Comparison of ENCODE assay signal across 15 mouse cellular contexts in genomic region chr1:39391652-39392051, GRCm38 (mm10). TPM values are rescaled to one million over a fixed set of nuclear protein-coding genes. Genes with fewer than 3 reads are reported as not detected.
DNase-seq lines count a peak whose midpoint lies in the region; ATAC-seq and TF ChIP-seq lines count a peak whose summit lies in the region.
"Had no signal": no experiment of that assay in that cellular context is flagged by ENCODE, and none has a peak within 500 bp of the region (broad histone marks: within the 10 kb centered on the region; RNA-seq: fewer than 3 reads in every experiment).

No protein-coding gene starts in this region.

- intact Hi-C loops in gastrocnemius, postnatal 36 days (cut with DNase I): loop anchor here (1.0 to 2.0 kb wide), 2 partner anchors 110 to 131 kb away; no protein-coding TSS in a partner anchor

- H3K27ac ChIP-seq in forebrain, embryonic 14.5 days (ENCODE audit: low read depth, low read length): no peak overlapping the region
- H3K27ac ChIP-seq in forebrain, postnatal 0 days (ENCODE audit: low read depth, low read length): no peak overlapping the region
- H3K27ac ChIP-seq in intestine, embryonic 16.5 days (ENCODE audit: low read length): no peak overlapping the region
- H3K27ac ChIP-seq in intestine, embryonic 15.5 days: no peak overlapping the region
- no peak overlapping the region for H3K27ac ChIP-seq in midbrain, embryonic 13.5 days
- no peak overlapping the region for H3K27ac ChIP-seq in midbrain, embryonic 14.5 days (replicated peaks; ENCODE audit: low read depth, low read length)
- H3K27ac ChIP-seq in midbrain, embryonic 15.5 days: no peak overlapping the region
- H3K27ac ChIP-seq: heart, embryonic 13.5 days; limb, embryonic 12.5 days; liver, embryonic 15.5 days; neural tube, embryonic 13.5 days had no signal

- WGBS in forebrain, embryonic 14.5 days: 87% methylated on average over 6 of the region's 6 CpGs
- 93% methylated on average over 6 of the region's 6 CpGs for WGBS in forebrain, postnatal 0 days
- WGBS in intestine, embryonic 16.5 days: 88% methylated on average over 6 of the region's 6 CpGs
- 88% methylated on average over 6 of the region's 6 CpGs for WGBS in intestine, embryonic 15.5 days
- 83% methylated on average over 6 of the region's 6 CpGs for WGBS in midbrain, embryonic 13.5 days
- WGBS in midbrain, embryonic 14.5 days: 90% methylated on average over 6 of the region's 6 CpGs
- 88% methylated on average over 6 of the region's 6 CpGs for WGBS in midbrain, embryonic 15.5 days

- no peaks in the 10 kb centered on the region for H3K27me3 ChIP-seq in forebrain, embryonic 14.5 days (replicated peaks; ENCODE audit: control insufficient read depth, insufficient read depth, low read length)
- no peaks in the 10 kb centered on the region for H3K27me3 ChIP-seq in forebrain, postnatal 0 days (ENCODE audit: insufficient read depth, low read length)
- H3K27me3 ChIP-seq in intestine, embryonic 16.5 days (replicated peaks; ENCODE audit: control insufficient read depth, insufficient read depth, low read length): no peaks in the 10 kb centered on the region
- H3K27me3 ChIP-seq in intestine, embryonic 15.5 days (replicated peaks): no peaks in the 10 kb centered on the region
- H3K27me3 ChIP-seq in midbrain, embryonic 13.5 days: no peaks in the 10 kb centered on the region
- H3K27me3 ChIP-seq in midbrain, embryonic 14.5 days (ENCODE audit: control insufficient read depth, insufficient read depth, low read length): no peaks in the 10 kb centered on the region
- H3K27me3 ChIP-seq in midbrain, embryonic 15.5 days (replicated peaks): no peaks in the 10 kb centered on the region
- H3K27me3 ChIP-seq: heart, embryonic 13.5 days; liver, embryonic 15.5 days; neural tube, embryonic 13.5 days; Patski had no signal

- no peaks in the 10 kb centered on the region for H3K36me3 ChIP-seq in forebrain, embryonic 14.5 days (ENCODE audit: control insufficient read depth, insufficient read depth, low read length)
- peaks cover 12% of the 10 kb centered on the region for H3K36me3 ChIP-seq in forebrain, postnatal 0 days (ENCODE audit: insufficient read depth)
- no peaks in the 10 kb centered on the region for H3K36me3 ChIP-seq in intestine, embryonic 16.5 days (ENCODE audit: control insufficient read depth, insufficient read depth, low read length)
- H3K36me3 ChIP-seq in intestine, embryonic 15.5 days: no peaks in the 10 kb centered on the region
- H3K36me3 ChIP-seq in midbrain, embryonic 13.5 days: peaks cover 5% of the 10 kb centered on the region; the same call in 1 of the 2 replicates
- H3K36me3 ChIP-seq in midbrain, embryonic 14.5 days (ENCODE audit: control insufficient read depth, insufficient read depth, low read length): no peaks in the 10 kb centered on the region
- H3K36me3 ChIP-seq in midbrain, embryonic 15.5 days (replicated peaks): no peaks in the 10 kb centered on the region
- H3K36me3 ChIP-seq: limb, embryonic 12.5 days; neural tube, embryonic 13.5 days had no signal

- H3K4me1 ChIP-seq in forebrain, embryonic 14.5 days (ENCODE audit: control insufficient read depth, insufficient read depth, low read length): no peaks in the 10 kb centered on the region
- H3K4me1 ChIP-seq in forebrain, postnatal 0 days (ENCODE audit: insufficient read depth): no peaks in the 10 kb centered on the region
- 0 out of 2 replicates have a peak, but pooled peaks cover 3% of the 10 kb centered on the region for H3K4me1 ChIP-seq in intestine, embryonic 16.5 days (ENCODE audit: control insufficient read depth, insufficient read depth, low read length)
- H3K4me1 ChIP-seq in intestine, embryonic 15.5 days (replicated peaks): no peaks in the 10 kb centered on the region
- no peaks in the 10 kb centered on the region for H3K4me1 ChIP-seq in midbrain, embryonic 13.5 days (replicated peaks)
- H3K4me1 ChIP-seq in midbrain, embryonic 14.5 days (ENCODE audit: control insufficient read depth, insufficient read depth, low read length): no peaks in the 10 kb centered on the region
- H3K4me1 ChIP-seq in midbrain, embryonic 15.5 days: no peaks in the 10 kb centered on the region

- no peak overlapping the region for H3K4me2 ChIP-seq in forebrain, embryonic 14.5 days (ENCODE audit: low read length)
- no peak overlapping the region for H3K4me2 ChIP-seq in forebrain, postnatal 0 days (ENCODE audit: low read depth)
- no peak overlapping the region for H3K4me2 ChIP-seq in intestine, embryonic 16.5 days (ENCODE audit: low read depth, low read length)
- H3K4me2 ChIP-seq in intestine, embryonic 15.5 days (replicated peaks): no peak overlapping the region
- H3K4me2 ChIP-seq in midbrain, embryonic 13.5 days (replicated peaks): no peak overlapping the region
- H3K4me2 ChIP-seq in midbrain, embryonic 14.5 days (ENCODE audit: low read length): no peak overlapping the region
- H3K4me2 ChIP-seq in midbrain, embryonic 15.5 days: no peak overlapping the region
- H3K4me2 ChIP-seq: liver, embryonic 15.5 days; neural tube, embryonic 13.5 days had no signal

- H3K9me3 ChIP-seq in forebrain, embryonic 14.5 days (replicated peaks; ENCODE audit: control insufficient read depth, low read length): no peaks in the 10 kb centered on the region
- H3K9me3 ChIP-seq in forebrain, postnatal 0 days (ENCODE audit: low read length): no peaks in the 10 kb centered on the region
- no peaks in the 10 kb centered on the region for H3K9me3 ChIP-seq in intestine, embryonic 16.5 days (ENCODE audit: control insufficient read depth, low read length)
- no peaks in the 10 kb centered on the region for H3K9me3 ChIP-seq in intestine, embryonic 15.5 days
- no peaks in the 10 kb centered on the region for H3K9me3 ChIP-seq in midbrain, embryonic 13.5 days
- H3K9me3 ChIP-seq in midbrain, embryonic 14.5 days (ENCODE audit: control insufficient read depth, low read length): no peaks in the 10 kb centered on the region
- no peaks in the 10 kb centered on the region for H3K9me3 ChIP-seq in midbrain, embryonic 15.5 days
- H3K9me3 ChIP-seq: heart, embryonic 13.5 days; limb, embryonic 12.5 days; liver, embryonic 15.5 days; neural tube, embryonic 13.5 days had no signal

- TF ChIP-seq CTCF in forebrain, postnatal 0 days (IDR thresholded peaks at IDR 0.05; ENCODE audit: low read depth): no peak

- H3K9ac ChIP-seq in forebrain, embryonic 14.5 days (ENCODE audit: low read length): no peak overlapping the region
- no peak overlapping the region for H3K9ac ChIP-seq in forebrain, postnatal 0 days
- no peak overlapping the region for H3K9ac ChIP-seq in intestine, embryonic 16.5 days (ENCODE audit: low read depth, low read length)
- H3K9ac ChIP-seq in intestine, embryonic 15.5 days: no peak overlapping the region
- no peak overlapping the region for H3K9ac ChIP-seq in midbrain, embryonic 13.5 days (replicated peaks)
- no peak overlapping the region for H3K9ac ChIP-seq in midbrain, embryonic 14.5 days (replicated peaks; ENCODE audit: low read length)
- no peak overlapping the region for H3K9ac ChIP-seq in midbrain, embryonic 15.5 days
- H3K9ac ChIP-seq: liver, embryonic 15.5 days; lung, embryonic 14.5 days; neural tube, embryonic 13.5 days had no signal

- DNase-seq in forebrain, embryonic 14.5 days (ENCODE audit: low spot score): no peak
- DNase-seq in forebrain, postnatal 0 days: no peak
- no peak for DNase-seq in midbrain, embryonic 14.5 days
- DNase-seq in gastrocnemius, postnatal 36 days: no peak

- no peak overlapping the region for H3K4me3 ChIP-seq in forebrain, embryonic 14.5 days (ENCODE audit: low read depth, low read length)
- H3K4me3 ChIP-seq in forebrain, postnatal 0 days (ENCODE audit: low read depth, low read length): no peak overlapping the region
- no peak overlapping the region for H3K4me3 ChIP-seq in intestine, embryonic 16.5 days (ENCODE audit: low read length)
- H3K4me3 ChIP-seq in intestine, embryonic 15.5 days (replicated peaks): no peak overlapping the region
- no peak overlapping the region for H3K4me3 ChIP-seq in midbrain, embryonic 13.5 days (replicated peaks)
- no peak overlapping the region for H3K4me3 ChIP-seq in midbrain, embryonic 14.5 days (replicated peaks; ENCODE audit: low read depth, low read length)
- no peak overlapping the region for H3K4me3 ChIP-seq in midbrain, embryonic 15.5 days
- H3K4me3 ChIP-seq: heart, embryonic 13.5 days; limb, embryonic 12.5 days; liver, embryonic 15.5 days; myocyte; neural tube, embryonic 13.5 days had no signal

- ATAC-seq in forebrain, embryonic 14.5 days: peak; percentile 40; the same call in 1 of the 2 replicates
- no peak for ATAC-seq in forebrain, postnatal 0 days
- peak; percentile 13; the same call in 1 of the 2 replicates for ATAC-seq in intestine, embryonic 16.5 days
- ATAC-seq in intestine, embryonic 15.5 days: no peak
- ATAC-seq in midbrain, embryonic 13.5 days: peak; percentile 34; the same call in 1 of the 2 replicates
- no peak for ATAC-seq in midbrain, embryonic 14.5 days (ENCODE audit: low FRiP score, low TSS enrichment)
- ATAC-seq in midbrain, embryonic 15.5 days (replicated peaks): peak; percentile 40; the same call in 1 of the 2 replicates

RNA-seq across cellular contexts. Expression of gene Rpl31, which starts 24.0 kb away (rescaled TPM):
- polyA plus RNA-seq in forebrain, embryonic 14.5 days (2014; fragmentation: Nextera tagmentation; extraction: Ambion mirVana): 341 and 533 TPM in 2 replicates
- 428 and 702 TPM in 2 replicates for total RNA-seq in forebrain, postnatal 0 days (2014; rRNA removed)
- 365 and 471 TPM in 2 replicates for polyA plus RNA-seq in forebrain, postnatal 0 days (2015; fragmentation: Nextera tagmentation; extraction: Ambion mirVana)
- 426 and 432 TPM in 2 replicates for polyA plus RNA-seq in intestine, embryonic 16.5 days (2015; fragmentation: Nextera tagmentation; extraction: Ambion mirVana)
- 528 and 550 TPM in 2 replicates for polyA plus RNA-seq in intestine, embryonic 15.5 days (2015; fragmentation: Nextera tagmentation; extraction: Ambion mirVana)
- polyA plus RNA-seq in midbrain, embryonic 13.5 days (2015; fragmentation: Nextera tagmentation; extraction: Ambion mirVana): 374 and 398 TPM in 2 replicates
- polyA plus RNA-seq in midbrain, embryonic 14.5 days (2014; fragmentation: Nextera tagmentation; extraction: Ambion mirVana): 449 and 521 TPM in 2 replicates
- polyA plus RNA-seq in midbrain, embryonic 15.5 days (2015; fragmentation: Nextera tagmentation; extraction: Ambion mirVana): 250 and 292 TPM in 2 replicates
- total RNA-seq in gastrocnemius, postnatal 36 days (2021): 100 to 1,000 TPM; 430 to 527 TPM

Comparison
In these comparisons a context has a peak if more than half of its experiments do, and no peak if none do; other contexts are left out.
1. ATAC-seq: peak in forebrain, embryonic 14.5 days (single experiment), intestine, embryonic 16.5 days (single experiment), midbrain, embryonic 13.5 days (single experiment) and midbrain, embryonic 15.5 days (single experiment); none in forebrain, postnatal 0 days (single experiment), intestine, embryonic 15.5 days (single experiment) and midbrain, embryonic 14.5 days (single experiment).